Mouse (Mus musculus): ENCODE measurements around the gene Tubd1. TPM values are rescaled to one million over a fixed set of nuclear protein-coding genes. Genes with fewer than 3 reads are reported as not detected.

The Tubd1 gene
- polyA plus RNA-seq, 1 experiment from 2014 or later = 11.9 TPM

DNA sequence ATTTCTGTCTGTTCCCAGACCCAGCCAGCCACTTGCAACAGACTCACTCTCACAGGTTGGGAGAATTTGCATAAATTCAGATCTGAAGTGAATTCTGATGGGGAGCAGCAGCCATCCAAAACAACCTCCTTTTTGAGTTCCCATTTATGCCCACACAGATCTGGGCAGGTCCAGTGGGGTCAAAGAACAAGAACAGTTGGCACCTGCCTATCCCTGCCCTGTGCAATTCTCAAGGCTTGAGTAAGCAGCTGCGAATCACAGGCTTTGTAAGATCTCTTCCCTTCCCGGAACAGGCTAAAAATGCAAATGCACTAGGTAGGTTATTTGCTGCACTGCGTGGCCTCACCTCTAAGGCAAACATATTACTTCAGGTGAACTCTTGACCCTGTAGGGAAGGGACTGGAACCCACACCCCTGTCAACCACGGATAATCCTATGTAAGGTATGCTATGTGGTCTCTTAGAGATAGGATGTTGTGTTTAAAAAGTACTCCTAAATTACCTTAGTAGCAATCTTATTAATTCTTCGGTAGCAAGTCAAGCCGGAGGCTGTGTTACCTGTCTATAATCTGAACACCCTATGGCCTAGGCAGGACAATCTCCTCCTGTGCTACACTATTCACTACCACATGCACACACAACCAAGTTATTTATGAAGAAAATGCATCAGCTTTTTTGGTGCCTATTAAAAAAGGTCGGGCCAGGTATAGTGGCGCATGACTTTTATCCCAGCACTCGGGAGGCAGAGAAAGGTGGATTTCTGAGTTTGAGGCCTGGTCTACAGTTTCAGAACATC is 35.7 kb downstream of the Tubd1 start:
- Histone ChIP-seq H3K4me1 (no peaks in the 10 kb centered on the region), H3K4me3 (no peak overlapping the region), H3K36me3 (no peaks in the 10 kb centered on the region), H3K4me2 (replicated peaks) (no peak overlapping the region), H3K9me3 (no peaks in the 10 kb centered on the region), H3K27ac (no peak overlapping the region), H3K9ac (no peak overlapping the region), H3K27me3 (replicated peaks) (no peaks in the 10 kb centered on the region)
- 88% methylated on average over 9 of the region's 9 CpGs for WGBS
- no peak for ATAC-seq (ENCODE audit: low FRiP score, low read depth)

DNA sequence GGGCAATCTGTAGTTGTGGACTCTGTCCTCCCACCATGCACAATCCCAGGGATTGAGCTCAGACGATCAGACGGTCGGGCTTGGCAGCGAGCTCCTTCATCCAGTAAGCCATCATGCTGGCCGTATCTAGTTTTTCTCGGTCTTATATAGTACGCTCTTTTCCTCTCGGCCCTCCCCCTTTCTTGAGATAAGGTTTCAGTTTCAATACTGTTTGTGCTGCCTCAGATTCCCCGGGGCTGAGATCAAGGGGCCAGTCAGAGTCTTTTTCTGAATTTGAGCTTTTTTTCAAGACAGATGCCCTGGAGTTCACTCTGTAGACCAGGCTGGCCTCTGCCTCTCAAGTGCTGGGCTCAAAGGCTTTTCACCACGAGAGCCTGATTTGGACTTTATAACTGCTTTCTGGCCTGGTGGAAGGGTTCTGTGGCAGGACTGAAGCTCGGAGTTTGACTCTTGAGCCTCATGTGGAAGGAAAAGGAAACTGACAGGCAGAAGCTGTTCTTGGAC is 36.5 kb downstream of the Tubd1 start:
- Histone ChIP-seq H3K36me3 (no peaks in the 10 kb centered on the region), H3K4me2 (replicated peaks) (no peak overlapping the region), H3K4me1 (no peaks in the 10 kb centered on the region), H3K9ac (no peak overlapping the region), H3K27ac (no peak overlapping the region), H3K27me3 (replicated peaks) (no peaks in the 10 kb centered on the region), H3K9me3 (no peaks in the 10 kb centered on the region), H3K4me3 (no peak overlapping the region)
- WGBS = 77% methylated on average over 11 of the region's 11 CpGs
- ATAC-seq (ENCODE audit: low FRiP score, low read depth) = no peak

GRCm38 (mm10) chr11:86581943-86582542 is 37.3 kb downstream of the Tubd1 start:
- H3K4me2 ChIP-seq (replicated peaks) = no peak overlapping the region
- no peaks in the 10 kb centered on the region for H3K27me3 ChIP-seq (replicated peaks)
- H3K4me3 ChIP-seq = no peak overlapping the region
- ATAC-seq (ENCODE audit: low FRiP score, low read depth) = no peak
- 91% methylated on average over 12 of the region's 12 CpGs for WGBS
- no peak overlapping the region for H3K27ac ChIP-seq
- no peaks in the 10 kb centered on the region for H3K36me3 ChIP-seq
- H3K4me1 ChIP-seq = peaks cover 5% of the 10 kb centered on the region; the same call in 1 of the 2 replicates
- H3K9ac ChIP-seq = no peak overlapping the region
- H3K9me3 ChIP-seq = no peaks in the 10 kb centered on the region

DNA sequence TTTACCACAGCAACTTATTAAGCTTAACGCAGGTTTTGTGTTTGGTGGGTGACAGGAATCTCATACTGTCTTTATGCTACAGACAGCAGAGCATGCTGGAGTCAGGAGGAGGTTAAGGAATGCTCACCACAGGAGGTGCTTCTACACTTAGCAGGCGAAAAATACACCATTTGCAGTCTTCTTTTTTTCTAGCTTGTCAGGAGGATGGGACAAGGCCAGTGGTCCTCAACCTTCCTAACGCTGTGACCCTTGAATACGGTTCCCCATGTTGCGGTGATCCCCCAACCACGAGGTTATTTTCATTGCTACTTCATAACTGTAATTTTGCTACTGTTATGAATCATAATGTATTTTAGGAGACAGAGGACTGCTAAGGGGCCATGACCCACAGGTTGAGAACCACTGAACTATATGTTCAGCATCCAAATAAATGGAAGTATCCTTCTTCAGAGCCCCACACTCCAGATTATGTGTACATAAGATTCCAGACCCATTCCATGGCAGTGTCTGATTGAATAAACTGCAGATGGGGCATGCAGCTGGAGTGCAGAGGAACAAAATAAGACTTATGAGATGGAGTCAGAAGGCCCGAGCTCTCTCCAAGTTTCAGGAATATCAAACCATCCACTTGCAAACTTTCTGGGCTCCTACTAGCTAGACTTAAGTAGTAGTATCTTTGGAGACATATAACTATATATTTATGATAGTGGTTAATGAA is 37.9 kb downstream of the Tubd1 start:
- Histone ChIP-seq H3K9me3 (no peaks in the 10 kb centered on the region), H3K27me3 (replicated peaks) (no peaks in the 10 kb centered on the region), H3K4me2 (replicated peaks) (no peak overlapping the region), H3K4me3 (no peak overlapping the region), H3K4me1 (peaks cover 9% of the 10 kb centered on the region; the same call in 1 of the 2 replicates), H3K9ac (no peak overlapping the region), H3K36me3 (no peaks in the 10 kb centered on the region), H3K27ac (no peak overlapping the region)
- no peak for ATAC-seq (ENCODE audit: low FRiP score, low read depth)
- WGBS = 87% methylated on average over 7 of the region's 7 CpGs

DNA sequence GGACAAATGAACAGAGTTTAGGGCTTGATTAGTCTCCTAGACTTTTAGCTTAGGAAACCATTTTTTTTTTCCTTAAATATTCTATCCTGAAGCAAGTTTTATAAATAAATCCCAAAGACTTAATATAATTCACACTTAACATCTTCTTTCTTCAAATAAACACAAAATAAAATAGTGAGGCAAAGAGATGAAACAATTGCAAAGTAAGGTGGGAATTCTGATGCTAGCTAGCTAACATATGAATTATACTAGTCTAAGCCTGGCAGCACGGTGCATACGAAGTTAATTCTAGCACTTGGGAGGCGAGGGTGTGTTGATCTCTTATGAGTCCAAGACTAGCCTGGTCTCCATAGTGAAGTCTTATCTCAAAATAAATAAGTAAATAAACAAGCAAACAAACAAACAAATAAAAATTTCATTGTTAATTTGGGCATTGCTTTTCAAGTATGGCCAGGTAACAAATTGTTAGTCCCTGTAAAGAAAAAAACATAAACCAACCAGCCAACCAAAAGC is 38.6 kb downstream of the Tubd1 start:
- no peaks in the 10 kb centered on the region for H3K9me3 ChIP-seq
- no peak overlapping the region for H3K9ac ChIP-seq
- no peak overlapping the region for H3K4me2 ChIP-seq (replicated peaks)
- no peak overlapping the region for H3K4me3 ChIP-seq
- H3K4me1 ChIP-seq = peaks cover 9% of the 10 kb centered on the region; the same call in 1 of the 2 replicates
- H3K36me3 ChIP-seq = no peaks in the 10 kb centered on the region
- ATAC-seq (ENCODE audit: low FRiP score, low read depth) = no peak
- 88% methylated on average over 3 of the region's 3 CpGs for WGBS
- H3K27ac ChIP-seq = no peak overlapping the region
- H3K27me3 ChIP-seq (replicated peaks) = no peaks in the 10 kb centered on the region

- no peak for ATAC-seq (ENCODE audit: low FRiP score, low read depth)
- Histone ChIP-seq H3K9me3 (no peaks in the 10 kb centered on the region), H3K4me2 (replicated peaks) (no peak overlapping the region), H3K9ac (no peak overlapping the region), H3K27me3 (replicated peaks) (no peaks in the 10 kb centered on the region), H3K27ac (no peak overlapping the region), H3K4me3 (no peak overlapping the region), H3K4me1 (peaks cover 9% of the 10 kb centered on the region; the same call in 1 of the 2 replicates), H3K36me3 (no peaks in the 10 kb centered on the region)
- WGBS = 94% methylated on average over 14 of the region's 14 CpGs
These were observed 39.5 kb downstream of the Tubd1 start for GRCm38 (mm10) chr11:86583990-86584897.

GRCm38 (mm10) chr11:86584898-86585597 is 40.3 kb downstream of the Tubd1 start:
- ATAC-seq (ENCODE audit: low FRiP score, low read depth) = no peak
- H3K9ac ChIP-seq = no peak overlapping the region

GRCm38 (mm10) chr11:86585598-86585984 is 40.8 kb downstream of the Tubd1 start:
- no peaks in the 10 kb centered on the region for H3K27me3 ChIP-seq (replicated peaks)
- no peak for ATAC-seq (ENCODE audit: low FRiP score, low read depth)
- no peak overlapping the region for H3K27ac ChIP-seq

More at GRCm38 (mm10) chr11:86584898-86585597, 40.3 kb downstream of the Tubd1 start:
- no peak overlapping the region for H3K27ac ChIP-seq
- no peaks in the 10 kb centered on the region for H3K36me3 ChIP-seq
- H3K9me3 ChIP-seq = no peaks in the 10 kb centered on the region
- H3K4me1 ChIP-seq = peaks cover 9% of the 10 kb centered on the region; the same call in 1 of the 2 replicates
- H3K27me3 ChIP-seq (replicated peaks) = no peaks in the 10 kb centered on the region
- WGBS = 79% methylated on average over 7 of the region's 7 CpGs
- no peak overlapping the region for H3K4me2 ChIP-seq (replicated peaks)
- H3K4me3 ChIP-seq = no peak overlapping the region

DNA sequence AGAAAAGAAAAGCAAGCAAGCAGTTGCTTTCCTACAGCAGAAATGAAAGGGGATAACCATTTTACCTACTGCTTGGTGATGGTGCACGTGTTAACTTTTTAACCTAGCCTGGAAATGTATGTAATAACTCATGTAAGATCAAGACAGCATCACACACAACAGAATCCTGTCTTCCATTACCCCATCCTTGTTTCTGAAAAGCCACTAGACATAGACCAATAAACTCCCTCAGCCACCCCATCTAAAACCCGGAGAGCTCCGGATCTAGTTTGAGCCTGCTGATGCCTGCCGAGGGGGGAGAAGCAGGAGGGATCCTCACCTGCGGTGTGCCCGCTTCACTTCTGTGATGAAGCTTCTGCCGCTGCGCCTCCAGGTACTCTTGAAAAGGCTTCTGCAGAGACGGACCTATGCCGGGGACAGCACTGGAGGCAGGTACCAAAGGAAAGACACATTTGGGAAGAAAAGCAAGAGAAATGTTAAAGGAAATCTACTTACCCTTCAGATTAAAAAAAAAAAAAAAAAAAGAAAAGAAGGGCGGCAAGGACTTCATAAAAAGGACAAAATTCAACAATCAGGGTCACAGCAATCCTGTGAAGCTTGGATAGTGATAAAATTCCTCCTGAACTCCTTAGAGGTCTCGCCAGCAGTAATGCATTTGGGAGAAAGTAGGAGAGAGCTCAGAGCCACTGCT is 41.5 kb downstream of the Tubd1 start:
- H3K27ac ChIP-seq = no peak overlapping the region
- H3K27me3 ChIP-seq (replicated peaks) = no peaks in the 10 kb centered on the region
- 0 out of 2 replicates have a peak overlapping the region, but pooled peaks have one; percentile 1 for H3K4me3 ChIP-seq
- peaks cover 9% of the 10 kb centered on the region; the same call in 1 of the 2 replicates for H3K4me1 ChIP-seq
- no peak for ATAC-seq (ENCODE audit: low FRiP score, low read depth)
- 27% methylated on average over 12 of the region's 12 CpGs for WGBS
- H3K9ac ChIP-seq = no peak overlapping the region
- no peaks in the 10 kb centered on the region for H3K9me3 ChIP-seq
- H3K36me3 ChIP-seq = no peaks in the 10 kb centered on the region
- peak overlapping the region; percentile 41 for H3K4me2 ChIP-seq (replicated peaks)

More at GRCm38 (mm10) chr11:86585598-86585984, 40.8 kb downstream of the Tubd1 start:
- Histone ChIP-seq H3K4me2 (replicated peaks) (0 out of 2 replicates have a peak overlapping the region, but pooled peaks have one; percentile 5), H3K36me3 (no peaks in the 10 kb centered on the region), H3K9ac (no peak overlapping the region), H3K9me3 (no peaks in the 10 kb centered on the region), H3K4me1 (peaks cover 9% of the 10 kb centered on the region; the same call in 1 of the 2 replicates), H3K4me3 (no peak overlapping the region)
- 55% methylated on average over 3 of the region's 3 CpGs for WGBS

All from neural tube, embryonic 12.5 days (tissue).